Mouse (Mus musculus): ENCODE data around the gene Hivep2. TPM values are rescaled to one million over a fixed set of nuclear protein-coding genes. Genes with fewer than 3 reads are reported as not detected.

Gene Hivep2
- polyA plus RNA-seq, 1 experiment from 2014 or later: 7.9 TPM

- H3K4me3 ChIP-seq (ENCODE audit: low read length): no peak overlapping the region
- 90% methylated on average over 6 of the region's 6 CpGs for WGBS
- ATAC-seq (ENCODE audit: low FRiP score, low TSS enrichment): no peak
- no peak overlapping the region for H3K9ac ChIP-seq (ENCODE audit: low read depth, low read length)
- H3K27me3 ChIP-seq (ENCODE audit: control insufficient read depth, insufficient read depth, low read length): no peaks in the 10 kb centered on the region
- H3K4me1 ChIP-seq (ENCODE audit: control insufficient read depth, insufficient read depth, low read length): no peaks in the 10 kb centered on the region
- no peak overlapping the region for H3K4me2 ChIP-seq (replicated peaks; ENCODE audit: low read depth, low read length)
- no peaks in the 10 kb centered on the region for H3K9me3 ChIP-seq (ENCODE audit: control insufficient read depth, low read length)
- no peaks in the 10 kb centered on the region for H3K36me3 ChIP-seq (ENCODE audit: control insufficient read depth, insufficient read depth, low read length)
- no peak overlapping the region for H3K27ac ChIP-seq (ENCODE audit: low read depth, low read length)
Observed at GRCm38 (mm10) chr10:14036472-14036871, 70.6 kb downstream of the Hivep2 start.

GRCm38 (mm10) chr10:14037977-14038489 lies 72.2 kb downstream of the Hivep2 start:
- H3K4me2 ChIP-seq (replicated peaks; ENCODE audit: low read depth, low read length): no peak overlapping the region
- H3K9me3 ChIP-seq (ENCODE audit: control insufficient read depth, low read length): no peaks in the 10 kb centered on the region
- no peaks in the 10 kb centered on the region for H3K4me1 ChIP-seq (ENCODE audit: control insufficient read depth, insufficient read depth, low read length)
- H3K36me3 ChIP-seq (ENCODE audit: control insufficient read depth, insufficient read depth, low read length): no peaks in the 10 kb centered on the region
- no peak overlapping the region for H3K4me3 ChIP-seq (ENCODE audit: low read length)
- 84% methylated on average over 7 of the region's 7 CpGs for WGBS
- H3K27ac ChIP-seq (ENCODE audit: low read depth, low read length): no peak overlapping the region
- no peak for ATAC-seq (ENCODE audit: low FRiP score, low TSS enrichment)
- no peak overlapping the region for H3K9ac ChIP-seq (ENCODE audit: low read depth, low read length)
- no peaks in the 10 kb centered on the region for H3K27me3 ChIP-seq (ENCODE audit: control insufficient read depth, insufficient read depth, low read length)

- Histone ChIP-seq H3K4me1 (ENCODE audit: control insufficient read depth, insufficient read depth, low read length) (peaks cover 4% of the 10 kb centered on the region), H3K27me3 (ENCODE audit: control insufficient read depth, insufficient read depth, low read length) (no peaks in the 10 kb centered on the region), H3K9ac (ENCODE audit: low read depth, low read length) (no peak overlapping the region), H3K27ac (ENCODE audit: low read depth, low read length) (no peak overlapping the region), H3K4me2 (replicated peaks; ENCODE audit: low read depth, low read length) (no peak overlapping the region), H3K4me3 (ENCODE audit: low read length) (no peak overlapping the region), H3K36me3 (ENCODE audit: control insufficient read depth, insufficient read depth, low read length) (no peaks in the 10 kb centered on the region), H3K9me3 (ENCODE audit: control insufficient read depth, low read length) (no peaks in the 10 kb centered on the region)
- WGBS: 77% methylated on average over 9 of the region's 9 CpGs
- no peak for ATAC-seq (ENCODE audit: low FRiP score, low TSS enrichment)
Observed at GRCm38 (mm10) chr10:14040716-14041470, 75.0 kb downstream of the Hivep2 start.

GRCm38 (mm10) chr10:14041606-14042005 lies 75.7 kb downstream of the Hivep2 start:
- no peak overlapping the region for H3K9ac ChIP-seq (ENCODE audit: low read depth, low read length)
- no peak overlapping the region for H3K27ac ChIP-seq (ENCODE audit: low read depth, low read length)
- 57% methylated on average over 5 of the region's 5 CpGs for WGBS
- no peaks in the 10 kb centered on the region for H3K9me3 ChIP-seq (ENCODE audit: control insufficient read depth, low read length)
- ATAC-seq (ENCODE audit: low FRiP score, low TSS enrichment): no peak
- no peak overlapping the region for H3K4me3 ChIP-seq (ENCODE audit: low read length)
- H3K27me3 ChIP-seq (ENCODE audit: control insufficient read depth, insufficient read depth, low read length): no peaks in the 10 kb centered on the region
- peaks cover 10% of the 10 kb centered on the region for H3K4me1 ChIP-seq (ENCODE audit: control insufficient read depth, insufficient read depth, low read length)
- H3K36me3 ChIP-seq (ENCODE audit: control insufficient read depth, insufficient read depth, low read length): no peaks in the 10 kb centered on the region
- no peak overlapping the region for H3K4me2 ChIP-seq (replicated peaks; ENCODE audit: low read depth, low read length)

GRCm38 (mm10) chr10:14042539-14043348 lies 76.9 kb downstream of the Hivep2 start:
- H3K27ac ChIP-seq (ENCODE audit: low read depth, low read length): no peak overlapping the region
- H3K4me2 ChIP-seq (replicated peaks; ENCODE audit: low read depth, low read length): no peak overlapping the region
- H3K9me3 ChIP-seq (ENCODE audit: control insufficient read depth, low read length): no peaks in the 10 kb centered on the region
- peaks cover 16% of the 10 kb centered on the region for H3K4me1 ChIP-seq (ENCODE audit: control insufficient read depth, insufficient read depth, low read length)
- WGBS: 75% methylated on average over 12 of the region's 12 CpGs
- H3K36me3 ChIP-seq (ENCODE audit: control insufficient read depth, insufficient read depth, low read length): no peaks in the 10 kb centered on the region
- H3K9ac ChIP-seq (ENCODE audit: low read depth, low read length): no peak overlapping the region
- H3K4me3 ChIP-seq (ENCODE audit: low read length): no peak overlapping the region
- no peaks in the 10 kb centered on the region for H3K27me3 ChIP-seq (ENCODE audit: control insufficient read depth, insufficient read depth, low read length)
- no peak for ATAC-seq (ENCODE audit: low FRiP score, low TSS enrichment)

- 95% methylated on average over 4 of the region's 4 CpGs for WGBS
- no peak overlapping the region for H3K4me2 ChIP-seq (replicated peaks; ENCODE audit: low read depth, low read length)
- H3K4me1 ChIP-seq (ENCODE audit: control insufficient read depth, insufficient read depth, low read length): peaks cover 22% of the 10 kb centered on the region
- no peak overlapping the region for H3K9ac ChIP-seq (ENCODE audit: low read depth, low read length)
- no peaks in the 10 kb centered on the region for H3K27me3 ChIP-seq (ENCODE audit: control insufficient read depth, insufficient read depth, low read length)
- no peak for ATAC-seq (ENCODE audit: low FRiP score, low TSS enrichment)
- no peaks in the 10 kb centered on the region for H3K9me3 ChIP-seq (ENCODE audit: control insufficient read depth, low read length)
- no peak overlapping the region for H3K4me3 ChIP-seq (ENCODE audit: low read length)
- no peaks in the 10 kb centered on the region for H3K36me3 ChIP-seq (ENCODE audit: control insufficient read depth, insufficient read depth, low read length)
- no peak overlapping the region for H3K27ac ChIP-seq (ENCODE audit: low read depth, low read length)
Observed at GRCm38 (mm10) chr10:14043349-14043710, 77.5 kb downstream of the Hivep2 start.

- Histone ChIP-seq H3K4me2 (replicated peaks; ENCODE audit: low read depth, low read length) (no peak overlapping the region), H3K4me3 (ENCODE audit: low read length) (no peak overlapping the region), H3K9ac (ENCODE audit: low read depth, low read length) (no peak overlapping the region), H3K9me3 (ENCODE audit: control insufficient read depth, low read length) (no peaks in the 10 kb centered on the region), H3K27ac (ENCODE audit: low read depth, low read length) (no peak overlapping the region), H3K27me3 (ENCODE audit: control insufficient read depth, insufficient read depth, low read length) (no peaks in the 10 kb centered on the region), H3K4me1 (ENCODE audit: control insufficient read depth, insufficient read depth, low read length) (peaks cover 30% of the 10 kb centered on the region), H3K36me3 (ENCODE audit: control insufficient read depth, insufficient read depth, low read length) (no peaks in the 10 kb centered on the region)
- no peak for ATAC-seq (ENCODE audit: low FRiP score, low TSS enrichment)
- WGBS: 47% methylated on average over 14 of the region's 14 CpGs
Observed at GRCm38 (mm10) chr10:14044046-14044782, 78.3 kb downstream of the Hivep2 start.

GRCm38 (mm10) chr10:14044783-14045392 lies 79.0 kb downstream of the Hivep2 start:
- Histone ChIP-seq H3K9me3 (ENCODE audit: control insufficient read depth, low read length) (no peaks in the 10 kb centered on the region), H3K36me3 (ENCODE audit: control insufficient read depth, insufficient read depth, low read length) (no peaks in the 10 kb centered on the region), H3K27me3 (ENCODE audit: control insufficient read depth, insufficient read depth, low read length) (no peaks in the 10 kb centered on the region), H3K4me1 (ENCODE audit: control insufficient read depth, insufficient read depth, low read length) (peaks cover 30% of the 10 kb centered on the region), H3K4me3 (ENCODE audit: low read length) (no peak overlapping the region), H3K4me2 (replicated peaks; ENCODE audit: low read depth, low read length) (no peak overlapping the region), H3K27ac (ENCODE audit: low read depth, low read length) (no peak overlapping the region), H3K9ac (ENCODE audit: low read depth, low read length) (no peak overlapping the region)
- no peak for ATAC-seq (ENCODE audit: low FRiP score, low TSS enrichment)
- 82% methylated on average over 5 of the region's 5 CpGs for WGBS

Data from kidney, embryonic 14.5 days (tissue).